Mouse (Mus musculus) MEL (cell line): ENCODE results near the gene Tmem143. TPM values are rescaled to one million over a fixed set of nuclear protein-coding genes. Genes with fewer than 3 reads are reported as not detected.

Source experiments
- DNase-seq: peaks from one replicate; pipeline ENCODE4 v3.0.0; 2011; ENCODE audit warnings: low read depth, low spot score
- H3K27ac ChIP-seq: 2 replicates; pipeline ENCODE4 v1.5.1; 2012; ENCODE audit warnings: low read depth, mild to moderate bottlenecking, control low read depth, low read length, moderate library complexity; ENCODE audit not compliant: control insufficient read depth
- H3K27me3 ChIP-seq, 2 experiments: fragments of 150-350 bp in 1 of 2; sonication (generic) in 1 of 2; 2 replicates each; pipeline ENCODE4 v1.6.1; 2012; ENCODE audit warnings: low read length in 2 of 2, mild to moderate bottlenecking in 2 of 2, improper control_type of control experiment in 1 of 2, moderate library complexity in 1 of 2; ENCODE audit not compliant: insufficient read depth in 2 of 2, control insufficient read depth in 1 of 2
- H3K36me3 ChIP-seq, 2 experiments: 2 replicates each; pipeline ENCODE4 v1.6.1; 2012 to 2014; ENCODE audit warnings: low read length in 2 of 2, improper control_type of control experiment in 1 of 2, inconsistent platforms in 1 of 2, mild to moderate bottlenecking in 1 of 2; ENCODE audit not compliant: insufficient read depth in 2 of 2, control insufficient read depth in 1 of 2
- H3K4me1 ChIP-seq, 2 experiments: fragments of 150-350 bp in 1 of 2; sonication (generic) in 1 of 2; 2 replicates each; pipeline ENCODE4 v1.6.1; 2012; ENCODE audit warnings: low read length in 2 of 2, improper control_type of control experiment in 1 of 2, mild to moderate bottlenecking in 1 of 2; ENCODE audit not compliant: insufficient read depth in 2 of 2, control insufficient read depth in 1 of 2
- H3K4me3 ChIP-seq, 2 experiments: fragments of 150-350 bp in 1 of 2; sonication (generic) in 1 of 2; 2 replicates each; pipeline ENCODE4 v1.5.1; 2012; ENCODE audit warnings: low read depth in 2 of 2, low read length in 2 of 2, mild to moderate bottlenecking in 2 of 2, moderate library complexity in 2 of 2, control low read depth in 1 of 2, improper control_type of control experiment in 1 of 2; ENCODE audit not compliant: control insufficient read depth in 1 of 2, insufficient read depth in 1 of 2
- H3K79me2 ChIP-seq: 2 replicates; pipeline ENCODE4 v1.6.1; 2012; ENCODE audit warnings: mild to moderate bottlenecking, low read length, moderate library complexity; ENCODE audit not compliant: control insufficient read depth, poor library complexity, insufficient read depth
- H3K9ac ChIP-seq: 2 replicates; pipeline ENCODE4 v1.6.1; 2012; ENCODE audit warnings: low read depth, mild to moderate bottlenecking, control low read depth, low read length, moderate library complexity; ENCODE audit not compliant: control insufficient read depth, poor library complexity, severe bottlenecking
- H3K9me3 ChIP-seq: fragments of 150-350 bp; sonication (generic); replicated peaks from 2 replicates; pipeline ENCODE4 v1.6.1; 2012; ENCODE audit warnings: mild to moderate bottlenecking, low read length, improper control_type of control experiment, moderate library complexity; ENCODE audit not compliant: insufficient read depth
- CHD1 ChIP-seq: IDR thresholded peaks from 2 replicates; pipeline ENCODE4 v1.6.1; 2012; ENCODE audit warnings: low read depth, mild to moderate bottlenecking, inconsistent platforms, low read length, improper control_type of control experiment
- CTCF ChIP-seq, 3 experiments: IDR thresholded peaks in 2 of 3; conservative IDR thresholded peaks in 1 of 3; 2 replicates each; pipeline ENCODE4 v1.5.1; 2011 to 2012; ENCODE audit warnings: low read length in 3 of 3, low read depth in 2 of 3, mild to moderate bottlenecking in 2 of 3, improper control_type of control experiment in 1 of 3, inconsistent platforms in 1 of 3, mixed read lengths in 1 of 3, moderate library complexity in 1 of 3; ENCODE audit not compliant: control insufficient read depth in 1 of 3, insufficient read depth in 1 of 3, poor library complexity in 1 of 3, severe bottlenecking in 1 of 3
- E2F4 ChIP-seq: IDR thresholded peaks from 2 replicates; pipeline ENCODE4 v1.6.1; 2011; ENCODE audit warnings: low read depth, low read length, improper control_type of control experiment, borderline replicate concordance
- EP300 ChIP-seq, 2 experiments: IDR thresholded peaks; 2 replicates each; pipeline ENCODE4 v1.6.1; 2011; ENCODE audit warnings: improper control_type of control experiment in 2 of 2, low read length in 2 of 2, low read depth in 1 of 2, mild to moderate bottlenecking in 1 of 2
- ETS1 ChIP-seq: IDR thresholded peaks from 2 replicates; pipeline ENCODE4 v1.6.1; 2012; ENCODE audit warnings: low read depth, mild to moderate bottlenecking, inconsistent platforms, low read length, improper control_type of control experiment, moderate library complexity
- GABPA ChIP-seq: IDR thresholded peaks from 2 replicates; pipeline ENCODE4 v1.6.1; 2012; ENCODE audit warnings: low read depth, mild to moderate bottlenecking, inconsistent platforms, low read length, improper control_type of control experiment, moderate library complexity
- JUND ChIP-seq: IDR thresholded peaks from 2 replicates; pipeline ENCODE4 v1.6.1; 2011; ENCODE audit warnings: low read depth, mild to moderate bottlenecking, improper control_type of control experiment, low read length
- KAT2A ChIP-seq: conservative IDR thresholded peaks from 2 replicates; pipeline ENCODE4 v1.6.1; 2012; ENCODE audit warnings: low read depth, low read length, improper control_type of control experiment, inconsistent platforms
- MAX ChIP-seq: IDR thresholded peaks from 2 replicates; pipeline ENCODE4 v1.6.1; 2011; ENCODE audit warnings: low read length, improper control_type of control experiment
- MEF2A ChIP-seq: IDR thresholded peaks from 2 replicates; pipeline ENCODE4 v1.6.1; 2014; ENCODE audit warnings: low read depth, mild to moderate bottlenecking, inconsistent platforms, low read length, improper control_type of control experiment; ENCODE audit not compliant: poor library complexity, insufficient replicate concordance, severe bottlenecking; ENCODE audit errors: extremely low read depth
- MYC ChIP-seq: IDR thresholded peaks from 2 replicates; pipeline ENCODE4 v1.6.1; 2011; ENCODE audit warnings: low read depth, mild to moderate bottlenecking, low read length, improper control_type of control experiment, moderate library complexity
- NELFE ChIP-seq: IDR thresholded peaks from 2 replicates; pipeline ENCODE4 v1.6.1; 2011; ENCODE audit warnings: low read depth, low read length, improper control_type of control experiment
- NRF1 ChIP-seq: IDR thresholded peaks from 2 replicates; pipeline ENCODE4 v1.6.1; 2014; ENCODE audit warnings: low read depth, mild to moderate bottlenecking, inconsistent platforms, low read length, improper control_type of control experiment, moderate library complexity; ENCODE audit not compliant: poor library complexity, insufficient read depth, severe bottlenecking
- POLR2A ChIP-seq, 2 experiments: IDR thresholded peaks; 2 replicates each; pipeline ENCODE4 v1.6.1; 2011 to 2012; ENCODE audit warnings: low read length in 2 of 2, mild to moderate bottlenecking in 2 of 2, control low read depth in 1 of 2, improper control_type of control experiment in 1 of 2, low read depth in 1 of 2, moderate library complexity in 1 of 2; ENCODE audit not compliant: control insufficient read depth in 1 of 2, insufficient read depth in 1 of 2, poor library complexity in 1 of 2
- POLR2AphosphoS2 ChIP-seq: IDR thresholded peaks from 2 replicates; pipeline ENCODE4 v1.6.1; 2011; ENCODE audit warnings: low read length, improper control_type of control experiment
- POLR2AphosphoS5 ChIP-seq: IDR thresholded peaks from 2 replicates; pipeline ENCODE4 v1.6.1; 2012; ENCODE audit warnings: low read depth, borderline replicate concordance, mild to moderate bottlenecking, inconsistent platforms, low read length, moderate library complexity, mixed read lengths
- RAD21 ChIP-seq: IDR thresholded peaks from 2 replicates; pipeline ENCODE4 v1.6.1; 2011; ENCODE audit warnings: mild to moderate bottlenecking, low read depth, low read length, improper control_type of control experiment
- RCOR1 ChIP-seq: IDR thresholded peaks from 2 replicates; pipeline ENCODE4 v1.6.1; 2012; ENCODE audit warnings: low read depth, mild to moderate bottlenecking, inconsistent platforms, low read length, improper control_type of control experiment
- SIN3A ChIP-seq: IDR thresholded peaks from 2 replicates; pipeline ENCODE4 v1.6.1; 2012; ENCODE audit warnings: low read length, improper control_type of control experiment, inconsistent platforms
- SMC3 ChIP-seq: IDR thresholded peaks from 2 replicates; pipeline ENCODE4 v1.6.1; 2011; ENCODE audit warnings: low read depth, low read length, improper control_type of control experiment
- TAL1 ChIP-seq: IDR thresholded peaks from 2 replicates; pipeline ENCODE4 v1.6.1; 2012; ENCODE audit warnings: mild to moderate bottlenecking, inconsistent platforms, low read length, moderate library complexity, mixed read lengths
- TBP ChIP-seq: IDR thresholded peaks from 2 replicates; pipeline ENCODE4 v1.8.0; 2011; ENCODE audit warnings: low read depth, low read length, improper control_type of control experiment
- TCF12 ChIP-seq: IDR thresholded peaks from 2 replicates; pipeline ENCODE4 v1.6.1; 2014; ENCODE audit warnings: low read depth, mild to moderate bottlenecking, inconsistent platforms, low read length, improper control_type of control experiment, moderate library complexity
- UBTF ChIP-seq: IDR thresholded peaks from 2 replicates; pipeline ENCODE4 v1.6.1; 2012; ENCODE audit warnings: low read depth, mild to moderate bottlenecking, inconsistent platforms, low read length, improper control_type of control experiment, moderate library complexity, borderline replicate concordance; ENCODE audit not compliant: insufficient read depth
- USF1 ChIP-seq: IDR thresholded peaks from 2 replicates; pipeline ENCODE4 v1.6.1; 2014; ENCODE audit warnings: low read depth, mild to moderate bottlenecking, inconsistent platforms, low read length, improper control_type of control experiment, moderate library complexity
- USF2 ChIP-seq, 2 experiments: IDR thresholded peaks; 2 replicates each; pipeline ENCODE4 v1.6.1; 2011 to 2012; ENCODE audit warnings: improper control_type of control experiment in 2 of 2, low read length in 2 of 2, borderline replicate concordance in 1 of 2, inconsistent platforms in 1 of 2, low read depth in 1 of 2, mild to moderate bottlenecking in 1 of 2; ENCODE audit not compliant: insufficient read depth in 1 of 2
- ZC3H11A ChIP-seq: IDR thresholded peaks from 2 replicates; pipeline ENCODE4 v1.6.1; 2012; ENCODE audit warnings: low read depth, mild to moderate bottlenecking, inconsistent platforms, low read length, improper control_type of control experiment
- ZKSCAN1 ChIP-seq: IDR thresholded peaks from 2 replicates; pipeline ENCODE4 v1.6.1; 2012; ENCODE audit warnings: low read depth, mild to moderate bottlenecking, inconsistent platforms, low read length, improper control_type of control experiment, moderate library complexity
- polyA plus RNA-seq, 2 experiments: library from polyadenylated mRNA; stranded (reverse) in 1 of 2; unstranded in 1 of 2; fragments of >175 nt in 1 of 2; fragments of >200 nt in 1 of 2; gene quantifications; 2 replicates each; pipeline versions ENCODE4 v1.2.1 to v1.2.4; 2012; ENCODE audit warnings: low replicate concordance in 2 of 2, low read depth in 1 of 2; ENCODE audit not compliant: insufficient read length in 2 of 2, insufficient read depth in 1 of 2, missing spikeins in 1 of 2
- total RNA-seq: library from RNA; depleted of rRNA; stranded (reverse); fragments of 300-350 nt; gene quantifications from 2 replicates; pipeline ENCODE4 v1.2.3, GENCODE M21; 2012

The Tmem143 gene
- total and polyA plus RNA-seq, 3 experiments = 10.7 to 20.1 TPM; not detected in 1

DNA sequence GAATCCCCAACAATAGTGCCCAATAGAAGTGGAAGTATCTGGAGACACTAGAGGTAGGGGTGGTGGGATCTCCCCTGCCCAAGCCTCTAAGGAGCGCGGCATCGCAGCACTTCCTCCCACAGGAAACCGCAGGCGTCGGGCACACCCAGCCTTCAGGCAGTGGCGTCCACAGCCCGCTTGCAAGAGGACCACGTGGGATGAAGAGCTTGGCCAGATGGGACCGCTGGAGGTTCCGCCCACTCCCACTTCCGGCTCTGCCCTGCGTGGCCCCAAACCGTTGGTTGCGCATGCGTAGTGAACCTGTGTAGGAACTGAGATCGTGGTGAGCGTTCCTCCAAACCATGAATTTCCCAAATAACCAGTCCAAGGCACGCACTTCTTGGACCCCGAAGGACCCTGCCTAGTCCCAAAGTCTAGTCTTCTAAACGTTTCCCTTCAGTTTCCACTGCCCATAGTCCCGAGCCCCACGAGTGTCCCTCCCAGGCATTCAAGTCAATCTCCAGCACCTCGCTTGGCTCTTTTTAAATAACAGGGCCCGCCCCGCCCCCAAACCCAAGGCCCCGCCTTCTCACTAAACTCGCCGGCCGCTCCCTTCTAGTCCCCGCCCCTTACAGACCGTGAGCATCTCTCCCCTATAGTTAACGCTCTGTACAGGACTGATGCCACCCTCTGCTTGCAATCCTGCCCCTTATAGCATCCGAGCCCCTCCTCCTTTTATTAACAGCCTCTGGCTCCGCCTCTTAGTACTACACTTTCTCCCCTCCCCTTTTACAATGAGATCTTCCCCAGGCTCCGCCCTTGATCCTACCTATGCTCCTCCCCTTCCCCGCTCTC, 26.4 kb downstream of the Tmem143 start (continued):
- TF ChIP-seq UBTF = no peak
- no peak for TF ChIP-seq RAD21
- no peak for TF ChIP-seq CHD1
- no peak for TF ChIP-seq MEF2A
- TF ChIP-seq CTCF (IDR thresholded peaks at IDR 0.05 in 2 of 3, conservative IDR thresholded peaks at IDR 0.05 in 1 of 3; ENCODE audit: control insufficient read depth in 1 of 3, insufficient read depth in 1 of 3, low read depth in 2 of 3, low read length in 3 of 3, poor library complexity in 1 of 3, severe bottlenecking in 1 of 3) = no peak
- no peak for TF ChIP-seq SMC3
- TF ChIP-seq GABPA = no peak
- peak; percentile 91 for TF ChIP-seq USF1
- no peak for TF ChIP-seq USF2 (IDR thresholded peaks at IDR 0.05; ENCODE audit: borderline replicate concordance in 1 of 2, insufficient read depth in 1 of 2, low read depth in 1 of 2, low read length in 2 of 2)
- peak; percentile 82 for TF ChIP-seq POLR2AphosphoS2
- TF ChIP-seq TAL1 = peak; percentile 31; the same call in 1 of the 2 replicates
- TF ChIP-seq ETS1 = peak; percentile 91
- TF ChIP-seq SIN3A = peak; percentile 94
- TF ChIP-seq MAX = peak; percentile 99
- TF ChIP-seq E2F4 = peak; percentile 61; the same call in 1 of the 2 replicates
- peak; percentile 87 for TF ChIP-seq NELFE
- 0 out of 2 replicates have a peak, but pooled peaks have one; percentile 30 for TF ChIP-seq POLR2AphosphoS5
- TF ChIP-seq JUND = no peak
- no peak for TF ChIP-seq ZKSCAN1
- peak; percentile 73 for TF ChIP-seq TCF12
- TF ChIP-seq KAT2A = peak; percentile 40
- TF ChIP-seq, all 39 proteins: peak for 24

- no peaks in the 10 kb centered on the region for H3K27me3 ChIP-seq
- H3K27ac ChIP-seq = peak within 1 kb of the TSS; percentile 94
- H3K36me3 ChIP-seq = peaks cover 0 to 13% of the 10 kb centered on the region in 2 experiments; a peak in 2 of 4 replicates
- peaks cover 3% of the 10 kb centered on the region; the same call in 1 of the 2 replicates for H3K79me2 ChIP-seq
- H3K4me1 ChIP-seq = peaks cover 8 to 20% of the 10 kb centered on the region in 2 experiments
- peak within 1 kb of the TSS; percentile 45 to 58 for H3K4me3 ChIP-seq
- H3K9me3 ChIP-seq = no peaks in the 10 kb centered on the region
- DNase-seq = no peak
- TF ChIP-seq MEF2A = no peak
- TF ChIP-seq MYC = no peak
- no peak for TF ChIP-seq ZC3H11A
- no peak for TF ChIP-seq USF2 (IDR thresholded peaks at IDR 0.05; ENCODE audit: borderline replicate concordance in 1 of 2, insufficient read depth in 1 of 2, low read depth in 1 of 2, low read length in 2 of 2)
- TF ChIP-seq TBP = no peak
- no peak for TF ChIP-seq TCF12
- TF ChIP-seq KAT2A = no peak
- no peak for TF ChIP-seq USF1
- TF ChIP-seq NRF1 = no peak
- TF ChIP-seq POLR2A (IDR thresholded peaks at IDR 0.05; ENCODE audit: control insufficient read depth in 1 of 2, insufficient read depth in 1 of 2, low read depth in 1 of 2, low read length in 2 of 2, poor library complexity in 1 of 2) = no peak
- TF ChIP-seq EP300 (IDR thresholded peaks at IDR 0.05; ENCODE audit: low read depth in 1 of 2, low read length in 2 of 2) = no peak
- TF ChIP-seq RCOR1 = no peak
- TF ChIP-seq CHD1 = no peak
- TF ChIP-seq UBTF = no peak
- no peak for TF ChIP-seq MAX
- H3K9ac ChIP-seq = peak within 1 kb of the TSS; percentile 68
Measured at GRCm38 (mm10) chr7:45923762-45924428, 27.2 kb downstream of the Tmem143 start, which contains the start of gene Ccdc114. Gene Ccdc114, plus strand, starts transcription at chr7:45924072.
